Mouse (Mus musculus): ENCODE data around the gene Plet1. TPM values are rescaled to one million over a fixed set of nuclear protein-coding genes. Genes with fewer than 3 reads are reported as not detected.

Plet1 gene
- 1 to 10 TPM in 1 of 2 experiments, under 1 TPM in 1; 0.25 to 3.2 TPM for total RNA-seq (2021)
- long read RNA-seq, experiment 1 = 0 reads
- long read RNA-seq, experiment 2, partial matches to known transcripts = 0 of 1 reads
- long read RNA-seq, experiment 2, other reads (novel, unspliced or antisense) = 0 of 1 reads

DNA sequence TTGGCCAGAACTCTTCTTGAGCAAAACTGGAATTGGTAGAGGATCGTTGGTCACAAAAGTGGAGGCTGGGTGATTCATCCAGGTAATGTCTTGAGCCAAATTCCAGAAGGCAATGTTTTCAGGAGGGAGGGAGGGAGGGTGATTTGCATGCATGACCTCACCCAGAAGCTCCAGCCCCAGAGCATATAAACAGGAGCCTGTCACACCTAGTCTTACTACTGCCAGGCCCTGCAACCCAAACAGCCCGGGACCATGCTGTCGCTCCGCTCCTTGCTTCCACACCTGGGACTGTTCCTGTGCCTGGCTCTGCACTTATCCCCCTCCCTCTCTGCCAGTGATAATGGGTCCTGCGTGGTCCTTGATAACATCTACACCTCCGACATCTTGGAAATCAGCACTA, at the start of gene Plet1:
Plet1 (plus strand) TSS at position 215 of the 400 bp plus-strand sequence.
- no peak for DNase-seq (ENCODE audit: low spot score in 2 of 2)

DNA sequence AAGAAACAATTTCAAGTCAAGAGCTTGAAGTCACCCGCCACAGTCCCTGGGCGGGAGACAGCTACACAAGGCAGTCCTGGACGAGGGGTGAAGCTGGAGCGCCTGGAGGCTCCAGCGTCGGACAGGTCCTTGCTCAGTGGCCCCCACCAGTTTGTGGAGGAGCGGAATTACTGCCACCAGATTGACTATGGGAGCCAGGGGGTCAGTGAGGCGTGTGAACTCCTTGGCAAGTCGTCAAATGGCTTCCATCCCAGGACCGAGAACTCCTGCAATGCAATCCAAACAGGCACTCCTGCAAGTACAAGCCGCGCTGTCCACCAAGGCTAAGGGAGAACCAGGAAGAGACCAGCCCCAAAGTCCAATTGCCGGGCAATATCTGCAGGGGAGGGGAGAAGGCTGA, 45.3 kb upstream of the Plet1 start:
- DNase-seq (ENCODE audit: low spot score in 2 of 2) = no peak

DNA sequence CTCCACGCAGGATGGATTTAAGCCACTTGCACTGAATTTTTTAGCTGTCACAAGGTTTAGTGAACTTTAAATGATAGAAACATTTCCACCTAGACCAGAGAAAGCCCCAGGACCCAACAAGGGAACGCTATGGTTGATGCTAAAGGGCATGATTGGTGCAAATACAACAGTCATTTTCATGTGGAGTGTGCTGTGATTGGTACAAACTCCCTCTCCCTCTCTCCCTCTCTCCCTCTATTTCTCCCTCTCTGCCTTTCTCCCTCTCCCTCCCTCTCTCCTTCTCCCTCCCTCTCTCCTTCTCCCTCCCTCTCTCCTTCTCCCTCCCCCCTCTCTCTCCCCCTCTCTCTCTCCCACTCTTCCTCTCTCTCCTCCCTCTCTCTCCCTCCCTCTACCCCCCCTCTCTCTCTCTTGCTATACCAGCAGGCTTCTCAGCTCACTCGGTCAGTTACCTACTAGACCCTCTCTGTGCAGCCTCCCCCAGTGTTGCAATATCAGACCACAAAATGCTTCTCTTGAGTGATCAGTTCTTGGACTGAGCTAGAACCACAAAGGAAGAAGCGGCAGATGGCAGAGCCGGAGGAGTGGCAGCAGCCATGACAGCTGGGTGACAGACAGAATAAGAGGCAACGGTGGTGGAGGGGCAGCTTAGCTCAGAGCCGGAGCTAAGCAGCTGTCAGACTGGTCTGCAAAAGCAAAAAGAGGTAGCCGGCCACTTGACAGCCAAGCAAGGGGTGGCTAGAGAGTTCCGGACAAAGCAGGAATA, 42.7 kb upstream of the Plet1 start:
- no peak for DNase-seq (ENCODE audit: low spot score in 2 of 2)

DNA sequence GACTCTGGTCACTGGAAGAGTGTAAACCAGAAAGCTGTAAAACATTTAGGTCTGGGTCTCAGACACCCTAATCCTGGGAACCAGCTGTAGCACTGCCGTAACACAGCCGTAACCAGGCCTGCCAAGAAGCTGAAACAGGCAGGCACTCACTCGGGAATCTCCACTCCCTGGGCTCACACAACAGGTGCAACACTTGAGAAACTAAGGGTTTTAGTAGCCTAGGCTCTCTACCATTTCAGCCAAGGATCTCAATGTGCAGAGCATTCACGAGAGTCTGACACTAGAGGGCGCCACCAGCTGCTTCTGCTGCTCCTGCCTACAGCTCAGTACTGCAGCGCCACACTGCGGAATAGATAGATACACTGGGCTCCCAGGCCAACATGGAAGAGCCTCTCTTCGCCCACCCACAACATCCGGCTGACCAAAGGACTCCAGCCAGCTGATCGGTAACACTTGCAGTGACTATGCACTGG, 42.0 kb upstream of the Plet1 start:
- peak; percentile 76 for DNase-seq (ENCODE audit: low spot score in 2 of 2)

DNA sequence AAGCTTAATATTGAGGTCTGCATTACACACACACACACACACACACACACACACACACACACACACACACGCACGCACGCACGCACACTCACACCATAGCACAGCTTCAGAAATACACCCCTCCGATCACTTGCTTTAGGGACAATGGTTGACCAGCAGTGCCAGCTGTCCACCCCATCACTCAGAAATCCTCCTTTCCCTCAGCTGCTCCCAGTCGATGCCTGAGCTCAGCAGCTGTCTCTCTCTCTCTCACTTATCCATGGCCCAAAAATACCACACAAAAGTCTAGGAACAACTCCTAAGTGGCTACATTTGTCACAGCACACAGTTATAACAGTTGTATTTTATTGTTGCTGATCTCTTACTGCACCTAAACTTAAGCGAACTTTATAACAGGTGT, 36.7 kb upstream of the Plet1 start:
- no peak for DNase-seq (ENCODE audit: low spot score in 2 of 2)

DNA sequence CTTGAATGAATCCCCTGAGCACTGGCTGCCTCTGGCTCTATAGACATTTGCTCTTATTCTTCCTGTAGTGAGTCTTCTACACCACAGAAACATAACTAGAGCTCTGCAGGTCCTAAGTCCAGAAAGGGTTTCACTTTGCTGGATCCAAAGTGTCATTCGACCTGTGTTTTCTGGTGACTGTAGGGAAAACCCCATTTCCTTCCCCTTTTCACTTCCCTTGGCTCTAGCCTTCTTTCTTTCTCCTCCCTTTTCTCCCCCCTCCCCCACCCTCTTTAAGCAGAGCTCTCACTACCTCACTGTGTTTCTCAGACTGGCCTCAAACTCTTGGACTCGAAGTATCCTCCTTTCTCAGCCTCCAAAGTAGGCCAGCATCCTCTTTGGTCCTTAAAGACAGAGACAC, 34.8 kb upstream of the Plet1 start:
- no peak for DNase-seq (ENCODE audit: low spot score in 2 of 2)

DNA sequence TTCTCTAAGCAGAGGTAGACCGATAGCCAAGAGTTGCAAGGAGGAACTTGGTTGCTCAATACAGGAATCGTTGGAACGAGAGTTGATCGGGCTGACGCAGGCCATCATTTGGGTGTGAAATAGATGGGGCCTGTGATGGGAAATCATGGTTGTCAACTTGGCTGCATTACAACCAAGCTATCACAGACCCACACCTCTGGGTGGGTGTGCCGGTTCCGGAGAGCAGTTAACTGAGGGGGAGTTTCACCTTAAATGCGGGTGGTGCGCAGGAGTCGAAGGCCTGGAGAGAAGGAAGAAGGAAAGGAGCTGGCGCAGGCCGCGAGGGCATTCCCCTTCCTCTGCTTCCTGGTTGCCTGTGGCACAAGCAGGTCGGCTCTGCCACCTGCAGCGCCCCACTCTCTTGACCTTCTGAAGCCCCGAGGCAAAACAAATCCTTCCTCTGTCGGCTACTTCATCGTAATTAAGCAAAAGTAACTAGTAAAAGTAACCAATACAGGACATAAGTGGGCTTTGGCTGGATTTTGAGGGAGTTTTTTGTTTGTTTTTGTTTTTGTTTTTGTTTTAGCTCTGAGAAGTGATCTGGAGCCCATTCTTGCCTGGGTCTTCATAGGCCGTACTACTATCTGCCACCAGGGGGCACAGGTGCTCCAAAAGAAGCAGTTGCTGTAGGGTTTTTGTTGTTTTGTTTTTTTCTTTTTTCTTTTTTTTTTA, 31.7 kb upstream of the Plet1 start:
- DNase-seq (ENCODE audit: low spot score in 2 of 2) = peak; percentile 49 to 59

DNA sequence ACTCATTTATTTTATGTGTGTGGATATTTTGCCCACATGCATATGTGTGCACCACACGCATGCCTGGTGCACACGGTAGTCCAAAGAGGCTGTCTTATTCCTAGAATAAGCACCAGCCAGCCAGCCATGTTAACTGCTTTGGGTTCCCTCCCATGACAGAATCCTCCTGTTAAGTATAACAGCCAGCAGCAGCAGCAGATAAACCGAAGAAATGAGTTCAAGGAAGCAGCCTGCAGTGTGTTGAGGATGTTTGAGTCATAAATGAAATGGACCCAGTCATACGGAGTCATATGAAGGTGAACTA, 31.2 kb upstream of the Plet1 start:
- DNase-seq (ENCODE audit: low spot score in 2 of 2) = no peak

DNA sequence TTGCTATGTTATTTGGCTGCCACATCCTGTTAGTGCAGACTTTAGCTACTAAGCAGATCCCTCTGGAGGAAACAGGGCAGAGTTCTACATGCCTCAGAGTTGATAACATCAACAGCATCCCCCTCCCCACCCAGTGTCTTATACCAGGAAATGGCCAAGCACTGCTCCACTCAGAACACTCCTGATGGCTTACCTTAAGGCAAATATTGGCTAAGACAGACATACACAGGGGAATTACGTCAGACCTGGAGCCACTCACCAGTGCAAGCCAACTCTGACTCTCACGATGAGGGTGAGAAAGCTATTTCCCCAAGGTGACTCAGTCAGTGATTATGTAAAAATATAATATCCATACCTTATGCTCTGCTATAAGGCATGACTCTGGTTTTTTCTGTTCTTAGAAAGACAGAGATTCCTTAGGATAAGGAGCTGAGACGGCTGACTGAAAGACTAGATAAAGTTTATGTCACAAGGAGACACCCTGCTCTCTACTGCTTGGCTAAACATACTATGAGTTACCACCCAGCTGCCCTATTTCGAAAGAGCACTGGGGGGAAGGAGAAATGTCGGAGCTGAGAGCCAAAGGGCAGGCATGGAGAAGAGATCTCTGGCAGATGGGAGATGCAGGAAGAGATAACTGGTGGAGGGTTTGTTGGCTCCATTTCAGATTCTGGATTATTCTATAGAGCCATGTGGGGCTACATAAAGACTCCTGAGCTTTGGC, 23.8 kb upstream of the Plet1 start:
- DNase-seq (ENCODE audit: low spot score in 2 of 2) = no peak

DNA sequence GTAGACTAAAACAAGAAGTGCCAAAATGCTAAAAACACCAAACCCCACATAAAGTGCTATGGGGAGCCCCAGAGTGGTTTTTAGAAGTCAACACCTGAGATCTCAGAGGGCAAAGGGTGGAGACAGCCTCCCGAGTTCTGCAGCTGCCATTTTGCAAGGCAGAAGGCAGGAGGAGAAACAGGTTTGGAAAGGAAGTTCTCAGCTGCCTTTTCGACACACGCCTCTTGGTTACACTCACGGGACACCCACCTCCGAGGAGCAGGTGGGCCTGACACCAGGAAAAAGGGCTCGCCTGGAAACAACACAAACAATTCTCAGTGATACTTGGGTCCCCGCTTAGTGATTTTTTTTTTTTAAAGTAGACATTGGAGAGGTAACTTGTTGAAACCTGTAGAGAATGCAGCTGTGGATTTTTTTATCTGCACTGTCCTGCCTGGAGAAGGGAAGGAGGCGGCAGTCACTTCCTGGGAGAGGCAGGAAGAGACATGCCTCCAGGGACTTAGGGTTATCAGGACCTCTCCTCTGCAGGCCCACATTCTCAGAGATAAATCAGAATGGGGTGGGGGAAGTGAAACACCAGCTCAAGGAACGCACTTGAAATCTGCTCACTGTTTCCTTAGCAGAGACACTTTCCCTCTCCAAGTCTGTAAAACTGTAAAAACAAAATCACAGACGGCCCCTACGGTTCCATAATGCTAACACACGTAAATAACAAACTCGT, 23.0 kb upstream of the Plet1 start:
- DNase-seq (ENCODE audit: low spot score in 2 of 2) = no peak

DNA sequence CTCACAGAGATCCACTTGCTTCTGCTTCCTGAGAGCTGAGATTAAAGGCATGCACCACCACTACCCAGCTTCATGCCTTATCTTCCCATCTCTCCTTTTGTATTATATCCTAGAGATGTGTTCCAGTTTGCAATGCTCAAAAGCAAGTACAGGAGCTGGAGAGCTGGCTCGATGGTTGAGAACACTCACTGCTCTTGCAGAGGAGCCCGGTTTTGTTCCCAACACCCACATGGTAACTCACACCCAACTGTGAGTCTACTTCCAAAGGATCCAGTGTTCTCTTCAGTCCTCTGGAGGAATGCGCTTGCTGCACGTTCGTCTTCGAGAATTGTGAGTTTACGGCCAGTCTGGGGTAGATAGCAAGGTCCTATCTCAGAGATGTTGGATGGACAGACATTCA, 19.0 kb upstream of the Plet1 start:
- DNase-seq (ENCODE audit: low spot score in 2 of 2) = no peak

DNA sequence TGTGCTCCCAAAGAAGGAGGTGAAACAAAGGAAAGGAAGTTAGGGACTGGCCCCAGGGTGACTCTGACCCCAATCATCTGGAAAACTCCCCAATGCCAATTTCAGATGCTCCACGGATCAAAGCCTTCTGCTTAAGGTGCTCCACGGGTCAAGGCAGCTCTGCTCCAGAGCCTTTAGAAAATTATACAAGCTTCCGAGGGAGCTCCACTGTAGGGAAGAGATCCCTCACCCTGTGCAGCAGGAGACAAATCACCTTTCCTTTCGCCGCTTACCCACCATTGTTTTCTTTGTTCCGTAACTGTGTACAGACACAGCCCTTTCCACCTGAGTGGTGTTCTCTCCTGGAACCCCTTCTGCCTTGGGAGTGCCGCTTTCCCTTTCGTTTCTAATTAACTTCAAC, 18.6 kb upstream of the Plet1 start:
- DNase-seq (ENCODE audit: low spot score in 2 of 2) = no peak

DNA sequence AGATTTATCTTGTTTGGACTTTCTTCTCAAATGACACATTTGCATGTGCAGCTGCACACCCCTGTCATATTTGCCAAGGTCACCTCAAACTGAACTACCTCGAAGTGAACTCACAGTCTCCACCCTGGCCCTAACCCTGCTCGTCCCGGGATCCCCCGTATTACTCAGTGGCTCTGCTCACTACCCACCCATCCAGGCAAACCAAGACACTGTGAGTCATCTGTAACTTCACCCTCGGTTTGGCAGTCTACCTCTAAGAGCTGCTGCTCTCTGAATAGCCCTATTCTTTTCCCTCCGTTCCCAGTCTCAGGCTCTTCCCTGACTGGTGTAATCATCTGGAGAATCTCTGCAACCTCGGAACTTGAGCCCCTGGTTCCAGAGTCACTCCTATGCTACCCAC, 17.7 kb upstream of the Plet1 start:
- no peak for DNase-seq (ENCODE audit: low spot score in 2 of 2)

DNA sequence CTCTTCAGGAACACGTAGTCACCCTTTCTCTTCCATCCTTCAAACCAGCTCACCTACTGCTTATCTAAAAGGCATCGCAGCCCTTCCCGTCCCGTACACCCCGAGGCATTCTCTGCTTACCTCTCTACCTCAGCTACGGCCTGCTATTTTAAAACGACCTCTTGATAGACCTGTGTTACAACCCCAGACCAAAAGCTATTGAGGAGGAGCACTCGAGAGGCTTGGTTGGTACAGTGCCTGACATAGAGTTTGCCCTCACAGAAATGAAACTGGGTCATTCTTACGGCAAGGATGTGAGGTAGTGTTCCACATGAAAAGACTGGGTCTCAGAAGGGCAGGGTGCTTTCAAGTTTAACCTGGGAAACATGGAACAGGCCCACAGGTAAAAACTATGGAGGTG, 17.1 kb upstream of the Plet1 start:
- DNase-seq (ENCODE audit: low spot score in 2 of 2) = no peak

DNA sequence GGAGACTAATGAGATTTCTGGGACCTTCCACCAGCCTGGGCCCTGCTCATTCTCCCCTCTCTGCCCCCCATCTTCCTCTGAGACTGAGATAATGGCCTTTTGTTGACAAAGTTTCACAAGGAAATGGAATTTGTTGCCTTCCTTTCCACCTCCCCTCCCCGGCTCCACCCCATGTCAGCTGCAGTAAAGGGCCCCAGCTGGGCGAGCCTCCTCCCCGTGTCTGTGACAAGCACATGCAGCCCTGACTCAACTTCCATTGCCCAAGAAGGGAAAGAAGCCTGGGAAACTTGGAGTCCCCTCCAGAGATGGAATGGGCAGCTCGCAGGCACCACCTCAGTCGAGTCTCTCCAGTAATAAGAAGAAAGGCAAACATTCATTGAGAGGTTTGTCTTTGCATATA, 15.5 kb upstream of the Plet1 start:
- DNase-seq (ENCODE audit: low spot score in 2 of 2) = no peak

DNA sequence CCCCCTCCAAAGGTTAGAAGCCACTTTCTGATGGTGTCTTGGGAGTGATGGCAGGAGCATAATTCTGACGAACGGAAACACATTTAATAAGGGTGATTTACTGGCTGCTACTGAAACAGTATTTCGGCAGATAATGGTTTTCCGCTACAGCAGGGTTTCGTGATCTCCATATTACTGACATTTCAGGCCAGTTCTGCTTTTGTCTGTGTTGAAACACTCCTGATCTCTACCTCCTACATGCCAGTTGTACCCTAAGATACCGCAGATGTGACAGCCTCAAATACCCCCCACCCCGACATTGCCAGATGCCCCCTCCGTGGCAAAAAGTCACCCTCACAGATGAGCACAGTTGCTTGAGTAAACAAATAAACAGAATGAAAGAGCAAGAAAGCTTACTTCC, 14.8 kb upstream of the Plet1 start:
- DNase-seq (ENCODE audit: low spot score in 2 of 2) = no peak

DNA sequence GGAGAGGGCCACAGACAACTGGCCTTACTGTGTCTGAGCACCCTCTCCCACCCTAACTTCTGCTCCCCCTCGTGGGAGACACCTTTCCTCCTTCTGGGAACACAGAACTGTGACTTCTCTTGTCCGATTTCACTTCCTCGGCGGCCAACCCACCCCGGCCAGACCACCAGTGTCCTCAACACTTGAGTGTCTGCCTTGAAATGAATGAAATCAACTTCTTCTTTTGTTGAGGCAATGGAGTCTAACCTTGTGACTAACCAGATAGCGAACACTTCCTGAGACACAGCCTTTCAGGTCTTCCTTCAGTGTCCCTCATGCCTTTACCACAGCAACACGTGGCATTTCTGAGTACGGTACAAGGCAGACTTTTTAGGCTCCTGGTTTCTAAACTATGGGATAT, 11.6 kb upstream of the Plet1 start:
- no peak for DNase-seq (ENCODE audit: low spot score in 2 of 2)

DNA sequence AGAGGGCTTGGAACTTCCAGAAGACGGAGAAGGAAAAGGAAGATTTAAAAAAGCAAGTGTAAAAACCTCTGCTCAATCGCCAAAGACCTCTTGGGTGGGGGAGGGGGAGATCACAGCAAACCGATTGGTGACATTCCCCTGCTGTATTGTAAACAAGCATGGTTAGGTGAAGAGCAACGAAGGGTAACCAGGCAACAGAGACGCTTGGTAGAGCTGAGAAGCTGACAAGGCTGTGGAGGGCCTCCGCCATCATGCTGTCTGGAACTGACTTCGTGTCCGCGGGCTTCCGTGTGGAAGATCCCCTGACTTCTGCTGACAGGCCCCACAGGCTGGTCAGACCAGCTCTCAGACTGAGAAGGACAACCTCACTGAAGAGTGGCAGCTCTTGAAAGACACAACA, 8.8 kb upstream of the Plet1 start:
- DNase-seq (ENCODE audit: low spot score in 2 of 2) = no peak

DNA sequence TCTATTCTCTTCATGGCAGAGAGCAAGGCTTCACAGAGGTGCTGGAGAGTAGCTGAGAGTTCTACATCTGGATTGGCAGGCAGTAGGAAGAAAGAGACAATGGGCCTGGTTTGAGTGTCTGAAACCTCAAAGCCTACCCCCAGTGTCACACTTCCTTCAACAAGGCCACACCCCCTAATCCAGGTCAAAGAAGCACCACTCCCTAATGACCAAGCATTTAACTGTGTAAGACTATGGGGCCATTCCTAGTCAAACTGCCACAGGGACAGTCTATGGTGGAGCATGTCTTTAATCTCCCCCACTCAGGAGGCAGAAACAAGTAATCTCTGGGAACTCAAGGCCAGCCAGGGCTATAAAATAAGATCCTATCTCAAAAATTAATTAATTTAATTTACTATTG, 3.5 kb upstream of the Plet1 start:
- no peak for DNase-seq (ENCODE audit: low spot score in 2 of 2)

DNA sequence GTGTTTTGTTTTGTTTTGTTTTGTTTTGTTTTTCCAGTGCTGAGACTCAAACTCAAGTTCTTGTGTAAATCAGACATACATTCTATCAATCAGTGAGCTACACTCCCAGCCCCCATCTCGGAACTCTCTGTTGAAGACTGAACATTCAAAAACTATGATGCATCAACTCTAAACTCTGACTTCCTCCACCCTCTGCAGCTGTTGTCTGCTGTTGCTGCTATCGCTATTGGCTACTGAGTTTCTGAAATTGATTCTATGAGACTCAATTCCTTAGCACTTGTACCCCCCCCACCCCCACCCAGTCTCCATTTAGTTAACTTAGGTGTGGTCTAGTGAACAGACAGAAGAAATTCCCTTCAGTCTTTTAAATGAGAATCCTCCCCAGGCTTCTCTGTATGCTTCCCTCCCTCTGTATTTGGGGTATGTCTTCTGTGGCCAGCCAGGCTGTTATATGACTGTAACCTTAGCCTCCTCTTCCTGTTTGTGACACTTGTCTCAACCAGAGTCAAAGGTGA, 2.7 kb upstream of the Plet1 start:
- no peak for DNase-seq (ENCODE audit: low spot score in 2 of 2)

DNA sequence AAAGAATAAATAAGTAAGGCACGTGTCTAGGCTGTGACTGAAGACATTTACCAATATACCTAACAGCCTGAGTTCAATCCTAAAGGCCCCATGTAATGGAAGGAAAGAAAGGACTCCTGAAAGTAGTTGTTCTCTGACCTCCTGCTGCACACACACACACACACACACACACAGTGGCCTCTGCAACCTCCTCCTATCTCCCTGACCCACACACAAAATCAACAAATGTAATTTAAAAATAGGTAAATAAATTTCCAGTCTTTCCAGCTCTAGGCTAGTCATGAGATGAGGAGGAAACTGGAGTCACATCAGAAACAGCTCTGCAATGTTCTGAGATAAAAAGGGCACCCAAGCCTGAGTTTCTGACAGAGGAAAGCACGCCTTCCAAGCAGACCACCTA, 548 bp upstream of the Plet1 start:
- no peak for DNase-seq (ENCODE audit: low spot score in 2 of 2)

Data from adrenal gland, postnatal 4 days (tissue).